Mouse (Mus musculus): Measurements from ENCODE around the gene Rorb. TPM values are rescaled to one million over a fixed set of nuclear protein-coding genes. Genes with fewer than 3 reads are reported as not detected.

Rorb gene
- polyA plus RNA-seq, 1 experiment from 2014 or later = 0.32 TPM

GRCm38 (mm10) chr19:18902041-18902693, 208.8 kb downstream of the Rorb start:
- peak overlapping the region; percentile 47 for H3K4me2 ChIP-seq (replicated peaks; ENCODE audit: low read depth, low read length)
- peak; percentile 86 for ATAC-seq (ENCODE audit: low FRiP score, low TSS enrichment)
- H3K36me3 ChIP-seq (ENCODE audit: insufficient read depth, low read length) = no peaks in the 10 kb centered on the region
- no peak overlapping the region; the same call in 1 of the 2 replicates for H3K9ac ChIP-seq (replicated peaks; ENCODE audit: low read length)
- no peaks in the 10 kb centered on the region for H3K27me3 ChIP-seq (ENCODE audit: insufficient read depth, low read length)
- peaks cover 9% of the 10 kb centered on the region for H3K4me1 ChIP-seq (ENCODE audit: insufficient read depth, low read length)
- WGBS = 9% methylated on average over 15 of the region's 15 CpGs
- H3K4me3 ChIP-seq (ENCODE audit: low read length) = peak overlapping the region; percentile 15; the same call in 1 of the 2 replicates
- peak overlapping the region; percentile 52; the same call in 1 of the 2 replicates for H3K27ac ChIP-seq (ENCODE audit: low read length)
- H3K9me3 ChIP-seq (ENCODE audit: low read length) = no peaks in the 10 kb centered on the region

- Histone ChIP-seq H3K27ac (ENCODE audit: low read length) (no peak overlapping the region), H3K9ac (replicated peaks; ENCODE audit: low read length) (no peak overlapping the region), H3K36me3 (ENCODE audit: insufficient read depth, low read length) (no peaks in the 10 kb centered on the region), H3K4me1 (ENCODE audit: insufficient read depth, low read length) (peaks cover 9% of the 10 kb centered on the region), H3K4me2 (replicated peaks; ENCODE audit: low read depth, low read length) (no peak overlapping the region), H3K27me3 (ENCODE audit: insufficient read depth, low read length) (no peaks in the 10 kb centered on the region), H3K9me3 (ENCODE audit: low read length) (no peaks in the 10 kb centered on the region), H3K4me3 (ENCODE audit: low read length) (no peak overlapping the region)
- ATAC-seq (ENCODE audit: low FRiP score, low TSS enrichment) = no peak
These were observed 212.8 kb downstream of the Rorb start for GRCm38 (mm10) chr19:18898238-18898637.

GRCm38 (mm10) chr19:18890216-18890615, 220.8 kb downstream of the Rorb start:
- Histone ChIP-seq H3K4me2 (replicated peaks; ENCODE audit: low read depth, low read length) (no peak overlapping the region), H3K36me3 (ENCODE audit: insufficient read depth, low read length) (no peaks in the 10 kb centered on the region), H3K4me1 (ENCODE audit: insufficient read depth, low read length) (0 out of 2 replicates have a peak, but pooled peaks cover 7% of the 10 kb centered on the region), H3K27me3 (ENCODE audit: insufficient read depth, low read length) (no peaks in the 10 kb centered on the region), H3K4me3 (ENCODE audit: low read length) (no peak overlapping the region), H3K27ac (ENCODE audit: low read length) (no peak overlapping the region), H3K9ac (replicated peaks; ENCODE audit: low read length) (no peak overlapping the region), H3K9me3 (ENCODE audit: low read length) (no peaks in the 10 kb centered on the region)
- WGBS = 84% methylated on average over 4 of the region's 4 CpGs
- ATAC-seq (ENCODE audit: low FRiP score, low TSS enrichment) = peak; percentile 58; the same call in 1 of the 2 replicates

- no peak overlapping the region for H3K27ac ChIP-seq (ENCODE audit: low read length)
- WGBS = 90% methylated on average over 1 of the region's 1 CpGs
- H3K4me1 ChIP-seq (ENCODE audit: insufficient read depth, low read length) = 0 out of 2 replicates have a peak, but pooled peaks cover 7% of the 10 kb centered on the region
- no peak overlapping the region for H3K4me2 ChIP-seq (replicated peaks; ENCODE audit: low read depth, low read length)
- H3K4me3 ChIP-seq (ENCODE audit: low read length) = no peak overlapping the region
- no peak overlapping the region for H3K9ac ChIP-seq (replicated peaks; ENCODE audit: low read length)
- no peaks in the 10 kb centered on the region for H3K36me3 ChIP-seq (ENCODE audit: insufficient read depth, low read length)
- no peak for ATAC-seq (ENCODE audit: low FRiP score, low TSS enrichment)
- H3K9me3 ChIP-seq (ENCODE audit: low read length) = no peaks in the 10 kb centered on the region
- no peaks in the 10 kb centered on the region for H3K27me3 ChIP-seq (ENCODE audit: insufficient read depth, low read length)
These were observed 221.4 kb downstream of the Rorb start for GRCm38 (mm10) chr19:18889632-18890031.

GRCm38 (mm10) chr19:18889117-18889627, 221.8 kb downstream of the Rorb start:
- no peak overlapping the region for H3K9ac ChIP-seq (replicated peaks; ENCODE audit: low read length)
- no peaks in the 10 kb centered on the region for H3K27me3 ChIP-seq (ENCODE audit: insufficient read depth, low read length)
- no peak overlapping the region for H3K27ac ChIP-seq (ENCODE audit: low read length)
- peak; percentile 24; the same call in 1 of the 2 replicates for ATAC-seq (ENCODE audit: low FRiP score, low TSS enrichment)
- no peaks in the 10 kb centered on the region for H3K9me3 ChIP-seq (ENCODE audit: low read length)
- peak overlapping the region; percentile 22 for H3K4me3 ChIP-seq (ENCODE audit: low read length)
- 0 out of 2 replicates have a peak, but pooled peaks cover 7% of the 10 kb centered on the region for H3K4me1 ChIP-seq (ENCODE audit: insufficient read depth, low read length)
- H3K4me2 ChIP-seq (replicated peaks; ENCODE audit: low read depth, low read length) = peak overlapping the region; percentile 46
- 14% methylated on average over 11 of the region's 11 CpGs for WGBS
- no peaks in the 10 kb centered on the region for H3K36me3 ChIP-seq (ENCODE audit: insufficient read depth, low read length)

- Histone ChIP-seq H3K9me3 (ENCODE audit: low read length) (no peaks in the 10 kb centered on the region), H3K4me2 (replicated peaks; ENCODE audit: low read depth, low read length) (peak overlapping the region; percentile 46), H3K9ac (replicated peaks; ENCODE audit: low read length) (no peak overlapping the region; the same call in 1 of the 2 replicates), H3K4me1 (ENCODE audit: insufficient read depth, low read length) (0 out of 2 replicates have a peak, but pooled peaks cover 7% of the 10 kb centered on the region), H3K27ac (ENCODE audit: low read length) (no peak overlapping the region), H3K27me3 (ENCODE audit: insufficient read depth, low read length) (no peaks in the 10 kb centered on the region), H3K4me3 (ENCODE audit: low read length) (peak overlapping the region; percentile 22), H3K36me3 (ENCODE audit: insufficient read depth, low read length) (no peaks in the 10 kb centered on the region)
- ATAC-seq (ENCODE audit: low FRiP score, low TSS enrichment) = no peak
- WGBS = 34% methylated on average over 13 of the region's 13 CpGs
These were observed 222.4 kb downstream of the Rorb start for GRCm38 (mm10) chr19:18888491-18889116.

- Histone ChIP-seq H3K9me3 (ENCODE audit: low read length) (no peaks in the 10 kb centered on the region), H3K9ac (replicated peaks; ENCODE audit: low read length) (no peak overlapping the region), H3K4me1 (ENCODE audit: insufficient read depth, low read length) (0 out of 2 replicates have a peak, but pooled peaks cover 7% of the 10 kb centered on the region), H3K36me3 (ENCODE audit: insufficient read depth, low read length) (no peaks in the 10 kb centered on the region), H3K4me2 (replicated peaks; ENCODE audit: low read depth, low read length) (peak overlapping the region; percentile 21; the same call in 1 of the 2 replicates), H3K4me3 (ENCODE audit: low read length) (no peak overlapping the region), H3K27me3 (ENCODE audit: insufficient read depth, low read length) (no peaks in the 10 kb centered on the region), H3K27ac (ENCODE audit: low read length) (no peak overlapping the region)
- WGBS = 45% methylated on average over 11 of the region's 11 CpGs
- ATAC-seq (ENCODE audit: low FRiP score, low TSS enrichment) = no peak
These were observed 223.2 kb downstream of the Rorb start for GRCm38 (mm10) chr19:18887646-18888407.

GRCm38 (mm10) chr19:18881162-18881561, 229.8 kb downstream of the Rorb start:
- Histone ChIP-seq H3K9ac (replicated peaks; ENCODE audit: low read length) (no peak overlapping the region), H3K4me3 (ENCODE audit: low read length) (no peak overlapping the region), H3K4me1 (ENCODE audit: insufficient read depth, low read length) (no peaks in the 10 kb centered on the region), H3K36me3 (ENCODE audit: insufficient read depth, low read length) (no peaks in the 10 kb centered on the region), H3K27me3 (ENCODE audit: insufficient read depth, low read length) (no peaks in the 10 kb centered on the region), H3K27ac (ENCODE audit: low read length) (no peak overlapping the region), H3K9me3 (ENCODE audit: low read length) (no peaks in the 10 kb centered on the region), H3K4me2 (replicated peaks; ENCODE audit: low read depth, low read length) (no peak overlapping the region)
- 81% methylated on average over 5 of the region's 5 CpGs for WGBS
- ATAC-seq (ENCODE audit: low FRiP score, low TSS enrichment) = no peak

Data from kidney, embryonic 16.5 days (tissue).